Mouse (Mus musculus) embryonic fibroblast, embryonic 13.5 days (primary cell): Measurements from ENCODE around the gene Hspd1. TPM values are rescaled to one million over a fixed set of nuclear protein-coding genes. Genes with fewer than 3 reads are reported as not detected.
"Not testable (repeated sequence)": the region's sequence is repeated elsewhere in the genome, so short reads cannot be mapped to it uniquely, and the experiment has no call there.

ENCODE experiments used
- H3K27ac ChIP-seq: 2 replicates; pipeline ENCODE4 v1.5.1; 2012; ENCODE audit warnings: low read length, control low read depth, inconsistent platforms; ENCODE audit not compliant: insufficient read depth
- H3K4me1 ChIP-seq: 2 replicates; pipeline ENCODE4 v1.6.1; 2011; ENCODE audit warnings: low read length; ENCODE audit not compliant: control insufficient read depth, insufficient read depth
- H3K4me3 ChIP-seq: 2 replicates; pipeline ENCODE4 v1.5.1; 2011; ENCODE audit warnings: mild to moderate bottlenecking, control low read depth, low read length; ENCODE audit not compliant: insufficient read depth
- CTCF ChIP-seq: IDR thresholded peaks from 2 replicates; pipeline ENCODE4 v1.5.1; 2011; ENCODE audit warnings: mild to moderate bottlenecking, control low read depth, low read length, moderate library complexity, borderline replicate concordance; ENCODE audit not compliant: insufficient read depth
- POLR2A ChIP-seq: IDR thresholded peaks from 2 replicates; pipeline ENCODE4 v1.6.1; 2011; ENCODE audit warnings: low read depth, mild to moderate bottlenecking, control low read depth, low read length, moderate library complexity
- polyA plus RNA-seq: library from polyadenylated mRNA; stranded (reverse); fragments of >200 nt; gene quantifications from 2 replicates; pipeline ENCODE4 v1.2.4, GENCODE M21; 2011; ENCODE audit warnings: low read depth; ENCODE audit not compliant: missing spikeins, insufficient read length

Gene Hspd1
- polyA plus RNA-seq, 1 experiment: 335 TPM

- H3K4me3 ChIP-seq: no peak overlapping the region
- no peaks in the 10 kb centered on the region; the same call in 1 of the 2 replicates for H3K4me1 ChIP-seq
- no peak for TF ChIP-seq CTCF
- TF ChIP-seq POLR2A: no peak
- no peak overlapping the region for H3K27ac ChIP-seq
Measured at GRCm38 (mm10) chr1:55061772-55062171, 26.3 kb downstream of the Hspd1 start.

GRCm38 (mm10) chr1:55061099-55061498, 26.9 kb downstream of the Hspd1 start:
- Histone ChIP-seq H3K4me3 (no peak overlapping the region), H3K27ac (no peak overlapping the region), H3K4me1 (no peaks in the 10 kb centered on the region; the same call in 1 of the 2 replicates)
- TF ChIP-seq CTCF: no peak
- TF ChIP-seq POLR2A: no peak

- H3K4me1 ChIP-seq, H3K4me3 ChIP-seq, H3K27ac ChIP-seq: not testable (repeated sequence)
Measured at GRCm38 (mm10) chr1:55058383-55058782, 29.7 kb downstream of the Hspd1 start.

GRCm38 (mm10) chr1:55055322-55056115, 32.5 kb downstream of the Hspd1 start:
- no peak overlapping the region for H3K27ac ChIP-seq
- H3K4me1 ChIP-seq: peaks cover 2% of the 10 kb centered on the region
- no peak overlapping the region for H3K4me3 ChIP-seq
- no peak for TF ChIP-seq CTCF

DNA sequence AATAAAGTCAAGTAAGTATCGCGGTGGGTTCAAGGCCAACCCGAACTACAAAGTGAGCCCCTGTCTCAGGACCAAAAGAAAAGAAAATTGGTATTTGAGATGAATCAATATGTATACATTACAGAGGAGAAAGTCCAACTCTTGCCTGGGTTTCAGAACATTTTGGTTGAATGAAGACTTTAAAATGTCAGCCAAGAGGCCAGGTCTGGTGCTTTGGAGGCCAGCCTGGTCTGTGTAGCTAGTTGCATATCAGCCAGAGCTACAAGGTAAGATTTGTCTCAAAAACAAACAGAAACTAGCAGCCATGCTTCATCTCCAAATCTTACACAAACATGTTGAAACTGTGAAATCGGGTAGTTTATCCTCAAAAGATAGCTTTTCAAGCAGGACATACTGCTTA, 34.4 kb downstream of the Hspd1 start:
- TF ChIP-seq POLR2A (no peak), CTCF (no peak)
- Histone ChIP-seq H3K27ac (peak overlapping the region; percentile 94), H3K4me1 (peaks cover 2% of the 10 kb centered on the region), H3K4me3 (peak overlapping the region; percentile 96)

DNA sequence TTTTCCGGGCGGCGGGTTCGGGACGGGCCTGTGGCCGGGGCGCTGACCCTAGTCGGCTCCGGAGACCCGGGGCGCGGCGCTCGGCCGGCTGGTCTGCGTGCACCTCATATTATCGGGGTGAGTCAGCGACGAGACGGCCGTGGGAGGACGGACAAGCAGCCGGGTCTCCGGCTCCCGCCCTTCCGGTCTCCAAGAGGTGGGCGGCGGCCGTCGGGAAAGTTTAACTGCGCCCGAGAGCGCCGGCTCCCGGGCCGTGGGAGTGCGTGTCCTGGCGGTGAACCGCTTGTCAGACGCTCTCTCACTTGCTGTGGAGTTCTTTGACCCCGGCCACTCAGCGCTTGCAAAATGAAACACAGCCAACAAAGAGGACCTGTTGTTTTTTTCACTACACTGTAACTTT, 35.0 kb downstream of the Hspd1 start:
- H3K4me1 ChIP-seq: peaks cover 2% of the 10 kb centered on the region
- peak; percentile 60; the same call in 1 of the 2 replicates for TF ChIP-seq POLR2A
- no peak for TF ChIP-seq CTCF
- H3K27ac ChIP-seq: peak overlapping the region; percentile 94
- H3K4me3 ChIP-seq: peak overlapping the region; percentile 96

DNA sequence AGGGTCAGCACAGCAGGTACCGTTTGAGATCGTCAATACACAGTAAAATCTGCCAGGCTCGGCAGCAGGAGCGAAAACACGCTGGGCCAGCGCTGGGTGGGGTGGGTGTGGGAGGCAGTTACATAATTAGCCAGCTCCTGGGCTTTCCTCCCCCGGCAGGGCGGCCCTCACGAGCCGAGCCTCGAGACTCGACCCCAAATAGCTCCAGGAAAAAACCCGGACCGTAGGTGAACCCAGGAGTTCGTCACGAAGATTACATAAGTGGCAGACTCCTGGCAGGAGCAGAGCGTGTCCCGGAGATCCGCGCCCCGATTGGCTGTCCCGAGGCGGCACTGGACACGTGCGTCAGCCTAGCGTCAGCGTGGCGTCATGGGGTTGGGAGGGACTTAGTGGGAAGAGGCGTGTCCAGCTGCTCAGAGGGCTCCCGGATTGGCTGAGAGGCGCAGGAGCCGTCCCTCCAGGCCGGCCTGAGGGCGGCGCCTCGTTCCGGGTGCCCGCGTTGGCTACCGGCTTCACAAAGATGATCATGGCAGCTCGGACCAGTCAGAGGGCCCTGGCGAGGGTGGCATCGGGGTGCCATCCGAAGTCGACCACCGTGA, 35.6 kb downstream of the Hspd1 start, which contains the start of gene Coq10b:
Coq10b (plus strand) TSS at position 416 of the 599 bp plus-strand sequence.
- TF ChIP-seq POLR2A: peak; percentile 83
- no peak for TF ChIP-seq CTCF
- Histone ChIP-seq H3K4me3 (peak within 1 kb of the TSS; percentile 96), H3K4me1 (peaks cover 2% of the 10 kb centered on the region), H3K27ac (peak within 1 kb of the TSS; percentile 94)

- Histone ChIP-seq H3K4me1 (peaks cover 2% of the 10 kb centered on the region), H3K27ac (peak overlapping the region; percentile 92), H3K4me3 (peak overlapping the region; percentile 58; the same call in 1 of the 2 replicates)
- TF ChIP-seq POLR2A: no peak
- TF ChIP-seq CTCF: no peak
Measured at GRCm38 (mm10) chr1:55051671-55052070, 36.4 kb downstream of the Hspd1 start.

- Histone ChIP-seq H3K4me3 (no peak overlapping the region), H3K27ac (0 out of 2 replicates have a peak overlapping the region, but pooled peaks have one; percentile 7), H3K4me1 (no peaks in the 10 kb centered on the region)
- TF ChIP-seq CTCF (no peak), POLR2A (no peak)
Measured at GRCm38 (mm10) chr1:55048841-55049587, 39.0 kb downstream of the Hspd1 start.
